Mouse (Mus musculus) layer of hippocampus, adult 2 months (tissue): ENCODE data around the gene Fuz. TPM values are rescaled to one million over a fixed set of nuclear protein-coding genes. Genes with fewer than 3 reads are reported as not detected.

Experiments
- DNase-seq, 2 experiments: peaks; one replicate each; pipeline ENCODE4 v3.0.0; 2022; ENCODE audit warnings: low spot score in 2 of 2
- H3K27ac ChIP-seq: fragments of 200-600 bp; 2 replicates; pipeline ENCODE4 v1.8.1; 2022
- H3K4me3 ChIP-seq: fragments of 200-600 bp; 2 replicates; pipeline ENCODE4 v1.8.1; 2022; ENCODE audit warnings: mild to moderate bottlenecking
- CTCF ChIP-seq: fragments of 200-600 bp; conservative IDR thresholded peaks from 2 replicates; pipeline ENCODE4 v1.8.1; 2022; ENCODE audit warnings: antibody characterized with exemption, mild to moderate bottlenecking, moderate library complexity
- total RNA-seq, 2 experiments: library from RNA; stranded (reverse); gene quantifications; 2 replicates each; pipeline ENCODE4 v1.2.3; 2021

The Fuz gene
- total RNA-seq, 2 experiments from 2014 or later: 21.6 to 24.8 TPM

DNA sequence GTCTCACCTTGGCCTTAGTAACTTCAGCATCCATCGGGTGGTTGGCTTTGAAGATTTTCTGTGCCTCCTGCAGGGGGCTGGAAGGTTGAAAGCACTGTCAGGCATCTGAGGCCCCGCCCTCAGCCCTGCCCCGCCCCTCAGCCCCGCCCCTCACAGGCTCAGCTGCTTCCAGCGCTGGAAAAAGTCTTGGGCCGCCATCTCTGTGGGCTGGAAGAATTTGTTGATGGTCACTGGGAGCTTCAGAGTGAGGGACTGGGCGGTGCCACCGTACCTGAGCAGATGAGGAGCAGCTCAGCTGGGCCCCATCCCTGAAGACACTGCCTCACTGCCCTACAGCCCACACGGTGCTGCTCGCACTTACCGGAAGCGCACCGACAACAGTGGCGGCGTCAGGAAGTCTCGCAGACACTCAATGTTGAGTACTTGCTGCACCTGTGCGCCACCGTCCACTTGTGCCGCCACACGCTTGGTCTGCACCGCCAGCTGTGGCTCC lies 5.4 kb downstream of the Fuz start:
- peak; percentile 62 for TF ChIP-seq CTCF
- peak overlapping the region; percentile 63; the same call in 1 of the 2 replicates for H3K27ac ChIP-seq
- no peak overlapping the region for H3K4me3 ChIP-seq
- DNase-seq: peak in 1 of 2 experiments; percentile 18

DNA sequence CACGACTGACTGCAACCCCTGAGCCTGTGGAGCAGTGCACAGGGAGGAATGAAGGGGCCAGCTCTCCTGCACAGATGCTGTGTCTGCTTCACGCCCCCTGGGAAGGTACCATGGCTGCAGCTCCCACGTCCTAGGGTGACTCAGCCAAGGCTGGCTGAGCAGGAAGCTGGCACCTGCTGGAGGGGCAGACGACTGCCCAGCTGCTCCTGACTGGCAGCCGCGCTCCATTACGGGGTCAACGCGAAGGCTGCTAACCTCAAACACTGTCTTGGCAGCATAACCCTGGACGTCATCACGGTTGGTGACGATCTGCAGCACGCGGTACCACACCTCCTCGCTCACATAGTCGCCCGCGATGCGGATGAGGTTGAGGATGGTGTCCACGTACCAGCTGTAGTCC lies 9.6 kb downstream of the Fuz start:
- DNase-seq: no peak
- H3K27ac ChIP-seq: peak overlapping the region; percentile 65
- no peak for TF ChIP-seq CTCF
- no peak overlapping the region for H3K4me3 ChIP-seq

DNA sequence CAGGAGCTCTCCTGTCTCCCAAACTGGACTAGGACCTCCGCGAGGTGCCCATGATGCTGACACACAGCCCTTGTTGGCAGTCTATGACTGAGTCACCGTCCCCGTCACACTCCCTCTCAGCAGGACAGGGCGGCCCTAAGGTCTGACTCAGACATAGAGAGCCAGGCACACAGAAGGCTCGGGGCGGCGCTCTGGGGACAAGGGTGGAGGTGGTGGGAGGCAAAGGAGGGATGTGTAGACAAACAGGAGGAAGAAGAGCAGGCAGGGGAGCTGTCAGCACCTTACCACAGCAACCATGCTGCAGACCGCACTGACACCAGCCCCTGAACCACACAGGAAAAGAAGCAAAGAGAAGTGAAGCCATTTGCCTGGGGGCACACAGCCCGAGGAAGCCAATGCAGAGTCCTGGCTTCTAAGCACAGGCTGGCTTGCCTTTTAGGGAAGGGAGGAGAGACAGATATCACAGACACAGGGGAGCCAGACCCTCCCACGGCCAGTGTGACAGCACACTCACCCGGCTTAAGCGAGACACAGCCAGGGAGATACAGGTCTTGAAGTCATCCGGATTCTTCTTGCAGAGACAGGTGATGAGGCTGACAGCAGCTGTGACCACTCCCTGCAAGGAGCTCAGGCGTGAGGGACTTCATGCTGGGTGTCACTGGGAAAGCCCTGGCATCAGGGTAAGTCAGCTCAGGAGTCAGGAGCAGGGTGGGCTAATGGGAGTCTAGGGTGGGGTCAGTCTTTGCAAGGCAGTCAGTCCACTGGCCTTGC lies 13.0 kb downstream of the Fuz start:
- peak overlapping the region; percentile 56 for H3K27ac ChIP-seq
- DNase-seq: peak in 1 of 2 experiments; percentile 30
- no peak for TF ChIP-seq CTCF
- H3K4me3 ChIP-seq: no peak overlapping the region

DNA sequence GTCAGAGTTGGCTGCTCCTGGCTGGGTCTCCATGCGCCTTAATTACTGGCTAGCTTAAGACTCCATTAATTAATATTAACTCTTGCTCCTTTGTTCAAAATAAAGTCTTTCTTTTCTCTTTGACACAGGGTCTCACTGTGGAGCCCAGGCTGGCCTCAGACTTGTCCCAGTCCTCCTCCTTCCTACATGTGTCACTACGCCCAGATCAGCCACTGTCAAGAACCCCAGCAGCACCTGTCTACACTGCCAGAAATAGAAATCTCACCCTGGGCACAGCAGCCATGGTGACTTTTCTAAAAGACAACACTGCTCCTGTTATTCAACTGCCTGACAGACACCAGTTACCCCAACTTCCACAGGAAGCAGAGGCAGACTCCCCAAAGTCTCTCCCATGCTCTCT lies 18.5 kb downstream of the Fuz start:
- TF ChIP-seq CTCF: no peak
- H3K4me3 ChIP-seq: no peak overlapping the region
- H3K27ac ChIP-seq: no peak overlapping the region
- no peak for DNase-seq

DNA sequence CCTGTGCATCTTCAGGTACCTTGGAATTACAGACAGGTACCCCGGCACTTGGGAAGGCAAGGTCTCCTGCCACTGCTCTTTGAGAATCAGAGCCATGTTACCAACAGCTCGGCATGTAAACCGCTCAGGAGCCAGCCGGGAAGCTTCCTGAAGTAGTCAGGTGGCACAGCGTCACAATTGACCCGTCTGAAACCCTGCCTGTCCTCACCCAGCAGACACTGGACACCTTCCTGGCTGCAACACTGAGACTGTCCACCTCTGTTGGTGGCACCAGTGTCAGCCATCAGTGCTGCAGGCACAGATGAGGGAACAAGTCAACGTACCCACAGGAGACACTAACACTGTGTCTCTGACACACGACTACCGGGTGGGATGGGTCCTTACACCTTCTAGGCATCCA lies 19.4 kb downstream of the Fuz start:
- H3K27ac ChIP-seq: no peak overlapping the region
- no peak overlapping the region for H3K4me3 ChIP-seq
- no peak for DNase-seq
- TF ChIP-seq CTCF: no peak

DNA sequence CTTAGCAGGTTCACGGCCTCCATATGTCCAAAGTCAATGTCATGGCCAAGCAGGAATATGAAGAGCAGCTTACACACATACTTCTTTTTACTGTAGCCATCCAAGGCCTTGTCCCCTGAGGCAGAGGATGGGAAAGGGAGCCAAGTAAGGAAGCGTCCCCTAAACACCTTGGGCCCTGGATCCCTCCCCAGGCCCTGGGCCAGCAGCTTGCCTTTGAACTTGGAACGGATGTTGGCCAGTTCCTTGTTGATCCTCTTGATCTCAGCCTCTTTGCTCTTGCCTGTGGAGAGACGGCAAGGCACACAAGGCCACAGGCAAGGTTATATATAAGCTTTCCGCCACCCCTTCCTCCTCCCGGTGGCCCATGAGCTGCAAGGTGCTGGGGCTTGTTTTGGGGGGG lies 20.3 kb downstream of the Fuz start:
- TF ChIP-seq CTCF: no peak
- DNase-seq: no peak
- Histone ChIP-seq H3K27ac (peak overlapping the region; percentile 89; the same call in 1 of the 2 replicates), H3K4me3 (no peak overlapping the region)

DNA sequence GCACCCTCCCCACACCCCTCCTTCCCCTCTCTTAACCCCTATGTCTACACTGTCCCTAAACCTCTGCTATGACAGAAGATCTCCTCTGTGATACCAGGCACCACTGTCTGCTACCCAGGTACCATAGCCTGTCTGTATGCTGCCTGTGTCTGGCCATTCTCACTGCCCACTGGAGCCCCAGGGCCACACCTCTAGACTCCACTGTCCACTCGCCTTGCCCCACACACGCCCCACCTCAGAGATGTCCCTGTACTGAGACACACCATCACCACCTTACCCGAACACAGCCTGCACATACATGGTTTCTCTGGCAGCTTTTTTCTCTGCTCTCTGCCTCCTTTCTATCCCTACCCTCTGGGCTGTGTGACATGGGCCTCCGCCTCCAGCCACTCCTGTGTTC lies 21.0 kb downstream of the Fuz start:
- no peak for TF ChIP-seq CTCF
- DNase-seq: no peak
- H3K4me3 ChIP-seq: no peak overlapping the region
- peak overlapping the region; percentile 89 for H3K27ac ChIP-seq

DNA sequence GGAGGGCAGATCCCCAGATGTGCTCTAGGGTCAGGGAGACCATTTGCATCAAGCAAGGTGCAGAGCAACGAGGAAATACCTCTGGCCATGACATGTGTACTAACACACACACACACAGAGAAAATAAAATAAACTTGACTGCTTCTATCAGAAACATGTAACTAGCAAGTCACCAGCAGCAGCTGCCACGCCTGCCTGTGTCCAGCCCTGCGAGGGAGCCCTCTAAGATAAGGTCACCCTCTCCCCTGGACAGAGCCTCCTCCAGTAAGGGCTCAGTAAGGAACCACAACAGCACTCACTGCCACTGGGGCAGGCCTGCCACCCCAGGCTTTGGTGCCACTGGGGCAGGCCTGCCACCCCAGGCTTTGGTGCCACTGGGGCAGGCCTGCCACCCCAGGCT lies 22.3 kb downstream of the Fuz start:
- Histone ChIP-seq H3K4me3 (no peak overlapping the region), H3K27ac (peak overlapping the region; percentile 89)
- DNase-seq: no peak
- no peak for TF ChIP-seq CTCF

DNA sequence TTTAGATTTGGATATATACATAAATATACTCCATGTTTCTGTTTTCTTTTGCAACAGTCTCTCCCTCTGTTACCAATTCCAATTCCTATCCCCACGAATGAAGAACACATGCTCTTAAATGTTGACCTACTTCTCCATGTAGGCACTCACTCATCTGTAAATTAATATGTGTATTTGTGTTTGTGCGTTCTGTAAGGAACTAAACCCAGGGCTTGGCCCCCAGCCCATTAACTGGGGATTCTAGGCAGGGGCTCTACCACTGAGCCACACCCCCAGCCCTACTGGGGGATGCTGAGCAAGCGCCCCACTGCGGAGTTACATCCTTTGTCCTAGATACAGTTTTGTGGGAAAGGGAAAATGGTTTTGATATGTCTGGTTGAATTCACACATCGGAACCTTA lies 23.2 kb downstream of the Fuz start:
- peak overlapping the region; percentile 89 for H3K27ac ChIP-seq
- TF ChIP-seq CTCF: no peak
- no peak for DNase-seq
- H3K4me3 ChIP-seq: no peak overlapping the region

DNA sequence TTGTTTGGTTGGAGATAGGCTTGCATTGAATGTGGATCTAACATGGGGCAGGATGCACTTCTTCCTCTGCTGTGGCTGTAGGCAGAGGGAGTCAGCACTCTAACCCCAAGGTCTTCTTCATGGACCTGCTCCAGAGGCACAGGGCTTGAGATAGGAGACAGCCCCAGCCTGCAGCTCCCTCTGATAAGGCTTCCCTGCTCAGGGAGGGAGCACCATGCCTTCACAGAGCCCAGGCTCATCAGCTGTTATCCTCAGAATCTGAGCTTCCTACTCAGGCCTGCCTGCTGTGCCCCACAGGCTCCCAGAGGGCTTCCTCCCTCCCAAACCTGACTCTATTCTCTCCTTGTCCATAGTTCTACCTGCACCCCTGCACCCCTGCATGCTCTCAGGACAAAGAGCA lies 26.7 kb downstream of the Fuz start:
- no peak for DNase-seq
- no peak for TF ChIP-seq CTCF
- Histone ChIP-seq H3K4me3 (no peak overlapping the region), H3K27ac (no peak overlapping the region)

DNA sequence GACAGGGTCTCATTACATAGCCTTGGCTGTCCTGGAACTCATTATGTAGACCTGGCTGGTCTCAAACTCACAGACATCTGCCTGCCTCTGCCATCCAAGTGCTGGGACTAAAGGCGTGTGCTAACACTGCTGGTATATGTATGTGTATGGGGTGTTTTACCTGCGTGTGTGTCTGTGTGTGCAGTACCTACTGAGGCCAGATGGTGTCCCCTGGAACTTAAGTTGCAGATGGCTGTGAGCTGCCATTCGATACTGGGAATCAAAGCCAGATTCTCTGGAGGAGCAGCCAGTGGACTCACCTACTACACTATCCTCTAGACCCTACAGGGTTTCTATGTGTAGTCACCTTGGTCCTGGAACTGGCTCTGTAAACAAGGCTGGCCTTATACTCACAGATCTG lies 29.6 kb downstream of the Fuz start:
- Histone ChIP-seq H3K4me3 (no peak overlapping the region), H3K27ac (no peak overlapping the region)
- DNase-seq: peak in 1 of 2 experiments; percentile 13
- peak; percentile 68 for TF ChIP-seq CTCF

DNA sequence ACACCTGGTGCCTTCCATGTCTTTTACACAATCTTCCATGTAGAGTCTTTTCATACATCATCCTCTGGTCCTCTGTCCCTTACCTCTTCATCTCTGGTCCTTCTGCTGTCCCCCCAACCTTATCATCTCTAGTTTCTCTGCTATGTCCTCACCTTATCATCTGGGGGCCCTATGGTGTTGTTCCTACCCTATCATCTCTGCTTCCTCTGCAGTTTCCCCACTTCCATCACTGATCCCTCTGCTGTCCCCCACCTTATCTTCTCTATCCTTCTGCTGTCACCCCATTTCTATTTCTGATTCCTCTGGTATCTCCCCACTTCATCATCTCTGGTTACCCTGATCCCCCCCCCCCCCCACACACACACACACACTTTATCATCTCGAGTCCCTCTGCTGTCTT lies 32.7 kb downstream of the Fuz start:
- Histone ChIP-seq H3K4me3 (peak overlapping the region; percentile 82), H3K27ac (peak overlapping the region; percentile 96)
- TF ChIP-seq CTCF: no peak
- peak in 1 of 2 experiments; percentile 11 for DNase-seq

DNA sequence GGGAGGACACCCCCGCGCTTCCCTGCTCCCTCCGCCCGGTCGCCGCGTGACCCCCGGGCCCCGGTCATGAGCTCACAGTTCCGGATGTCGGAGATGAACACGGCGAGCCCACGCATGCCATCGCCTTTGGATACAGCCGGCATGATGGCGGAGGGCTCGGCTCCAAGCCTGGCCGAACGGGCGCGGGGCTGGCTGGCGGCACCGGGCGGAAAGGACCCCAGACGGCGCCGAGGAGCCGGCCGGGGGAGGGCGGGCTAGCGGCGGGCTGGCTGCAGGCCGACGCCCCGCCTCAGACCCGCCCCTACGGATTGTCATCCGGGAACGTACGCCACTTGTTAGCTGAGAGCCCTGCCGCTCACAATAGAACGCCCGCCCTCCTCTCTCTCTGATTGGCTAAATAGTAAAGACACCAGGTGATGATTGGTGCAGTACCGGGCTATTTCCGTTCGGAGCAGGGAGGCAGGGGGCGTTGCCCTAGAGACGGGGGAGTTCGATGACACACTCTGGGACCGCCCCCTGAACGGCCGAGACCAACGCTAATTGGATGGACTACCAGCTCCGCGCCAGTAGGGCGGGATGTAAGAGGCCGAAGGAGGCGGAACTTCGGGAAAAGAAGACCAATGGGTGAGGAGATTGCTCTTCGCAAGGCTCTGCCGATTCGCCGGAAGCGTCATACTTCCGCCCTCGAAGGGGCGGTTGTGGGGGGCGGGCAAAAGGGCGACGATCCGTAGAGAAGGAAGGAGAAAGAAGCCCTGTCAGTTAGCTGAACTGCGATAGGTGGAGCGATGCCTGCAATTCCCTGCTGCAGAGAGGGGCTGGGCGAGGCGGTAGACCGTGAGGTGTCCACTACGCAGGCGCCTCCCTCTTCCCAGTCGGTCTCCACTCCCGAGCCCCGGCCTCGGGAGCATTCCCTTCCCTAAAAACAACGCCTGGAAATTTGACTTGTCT lies 33.6 kb downstream of the Fuz start, which contains the start of gene Ap2a1:
Gene Ap2a1 (minus strand): TSS at position 293 of the 948 bp plus-strand sequence.
- peak within 1 kb of the TSS; percentile 82 for H3K4me3 ChIP-seq
- peak; percentile 99 to 100 for DNase-seq
- peak; percentile 53 for TF ChIP-seq CTCF
- peak within 1 kb of the TSS; percentile 96 for H3K27ac ChIP-seq
